Comparison of ENCODE assay signal across 9 mouse cellular contexts in genomic region chr2:66408456-66408855, GRCm38 (mm10). TPM values are rescaled to one million over a fixed set of nuclear protein-coding genes. Genes with fewer than 3 reads are reported as not detected.
DNase-seq lines count a peak whose midpoint lies in the region; ATAC-seq lines count a peak whose summit lies in the region.
"Had no signal": no experiment of that assay in that cellular context is flagged by ENCODE, and none has a peak within 500 bp of the region (broad histone marks: within the 10 kb centered on the region; RNA-seq: fewer than 3 reads in every experiment).

No protein-coding gene starts in this region.

- H3K4me3 ChIP-seq in stomach, embryonic 16.5 days (replicated peaks; ENCODE audit: low read length) = peak overlapping the region; percentile 17; the same call in 1 of the 2 replicates
- H3K4me3 ChIP-seq: liver, embryonic 15.5 days had no signal

- 16% methylated on average over 11 of the region's 11 CpGs for WGBS in stomach, embryonic 16.5 days

- ATAC-seq in stomach, embryonic 16.5 days (ENCODE audit: insufficient read depth, low FRiP score) = no peak

- no peaks in the 10 kb centered on the region for H3K36me3 ChIP-seq in stomach, embryonic 16.5 days (ENCODE audit: control insufficient read depth, insufficient read depth, low read length)
- H3K36me3 ChIP-seq: liver, embryonic 15.5 days had no signal

- H3K27me3 ChIP-seq in stomach, embryonic 16.5 days (ENCODE audit: control insufficient read depth, insufficient read depth, low read length) = no peaks in the 10 kb centered on the region

- no peak overlapping the region for H3K9ac ChIP-seq in stomach, embryonic 16.5 days (ENCODE audit: low read length)
- H3K9ac ChIP-seq: liver, embryonic 15.5 days had no signal

- no peak overlapping the region for H3K27ac ChIP-seq in stomach, embryonic 16.5 days (ENCODE audit: low read length)
- H3K27ac ChIP-seq: liver, embryonic 15.5 days had no signal

- peaks cover 3% of the 10 kb centered on the region; the same call in 1 of the 2 replicates for H3K4me1 ChIP-seq in stomach, embryonic 16.5 days (ENCODE audit: control insufficient read depth, insufficient read depth, low read length)
- H3K4me1 ChIP-seq: liver, embryonic 15.5 days had no signal

- DNase-seq in embryo, embryonic 10.5 days (ENCODE audit: low spot score) = peak; percentile 13
- no peak for DNase-seq in embryo, embryonic 10 days (ENCODE audit: low spot score)
- DNase-seq in right cerebral cortex, postnatal 10 days (ENCODE audit: low spot score in 2 of 2) = peak; percentile 33 to 43
- no peak for DNase-seq in right cerebral cortex, postnatal 36 days (ENCODE audit: low spot score in 2 of 2)
- peak; percentile 14 to 22 for DNase-seq in layer of hippocampus, postnatal 14 days (ENCODE audit: low spot score in 2 of 2)
- DNase-seq in ovary, adult 18-20 months (ENCODE audit: low spot score) = no peak
- no peak for DNase-seq in gastrocnemius, postnatal 4 days (ENCODE audit: low spot score in 2 of 2)

- peak overlapping the region; percentile 94; the same call in 1 of the 2 replicates for H3K4me2 ChIP-seq in stomach, embryonic 16.5 days (ENCODE audit: low read depth, low read length)
- H3K4me2 ChIP-seq: liver, embryonic 15.5 days had no signal

- H3K9me3 ChIP-seq in stomach, embryonic 16.5 days (replicated peaks; ENCODE audit: control insufficient read depth, low read length) = no peaks in the 10 kb centered on the region
- H3K9me3 ChIP-seq: liver, embryonic 15.5 days had no signal

RNA-seq across cellular contexts. Expression of gene Scn1a, which starts 32.2 kb away (rescaled TPM):
- total RNA-seq in layer of hippocampus, postnatal 14 days (2021) = 10 to 100 TPM; 49.6 to 60.0 TPM
- 0.18 and 0.30 TPM in 2 replicates for polyA plus RNA-seq in stomach, embryonic 16.5 days (2015; fragmentation: Nextera tagmentation; extraction: Ambion mirVana)
- under 1 TPM in 1 of 2 experiments, not detected in 1; 0.07 TPM for total RNA-seq in gastrocnemius, postnatal 4 days (2021)
- polyA plus RNA-seq: liver, embryonic 15.5 days had no signal

Comparison
In these comparisons a context has a peak if more than half of its experiments do, and no peak if none do; other contexts are left out.
1. DNase-seq: peak in embryo, embryonic 10.5 days (single experiment), right cerebral cortex, postnatal 10 days (2 of 2) and layer of hippocampus, postnatal 14 days (2 of 2); none in embryo, embryonic 10 days (single experiment), right cerebral cortex, postnatal 36 days (0 of 2), ovary, adult 18-20 months (single experiment) and gastrocnemius, postnatal 4 days (0 of 2).
2. RNA of gene Scn1a, which starts 32.2 kb away (total RNA-seq): 49.6 to 60.0 TPM in layer of hippocampus, postnatal 14 days; 0.07 TPM in gastrocnemius, postnatal 4 days; every median in the first group is over 10 times any median in the second.